Mouse (Mus musculus): Measurements from ENCODE around the gene Gm28047.

Gene Gm28047

DNA sequence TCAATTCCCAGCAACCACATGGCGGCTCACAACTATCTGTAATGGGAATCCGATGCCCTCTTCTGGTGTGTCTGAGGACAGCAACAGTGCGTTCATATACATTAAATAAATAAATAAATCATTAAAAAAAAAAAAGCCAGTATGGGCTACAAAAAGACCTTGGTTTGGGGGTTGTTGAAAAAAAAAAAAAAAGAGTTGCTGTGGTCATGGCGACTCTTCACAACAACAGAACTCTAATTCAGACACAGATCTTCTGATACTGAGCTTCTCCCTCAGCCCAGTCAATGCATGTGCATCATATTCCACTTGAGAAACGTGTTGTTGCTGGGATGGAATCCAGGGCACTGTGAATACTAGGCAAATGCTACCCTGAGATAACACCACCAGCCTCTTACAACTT is 72.3 kb downstream of the Gm28047 start:
- no peak for DNase-seq (ENCODE audit: low read depth, low spot score)

DNA sequence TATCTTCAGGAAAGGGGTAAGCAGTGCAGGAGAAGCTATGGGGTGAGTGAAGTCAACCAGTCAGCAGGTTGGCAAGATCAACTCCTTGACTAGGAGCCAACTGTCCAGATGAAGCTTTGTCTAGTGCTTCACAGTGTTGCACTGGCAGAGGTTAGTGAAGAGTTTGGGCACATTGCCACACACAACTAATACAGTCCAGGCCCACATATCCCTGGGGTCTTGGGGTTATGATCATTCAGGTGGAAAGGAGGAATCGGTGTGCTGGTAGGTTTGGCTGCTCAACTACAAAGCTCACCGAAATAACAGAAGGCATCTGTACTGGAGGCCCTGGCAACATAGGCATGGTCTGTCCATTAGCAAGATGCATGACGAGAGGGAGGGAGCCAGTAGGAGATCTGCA is 77.4 kb downstream of the Gm28047 start:
- no peak for DNase-seq (ENCODE audit: low read depth, low spot score)

- DNase-seq (ENCODE audit: low read depth, low spot score), result peak; percentile 43
Measured at GRCm38 (mm10) chr15:102546677-102547427, 78.0 kb downstream of the Gm28047 start.

DNA sequence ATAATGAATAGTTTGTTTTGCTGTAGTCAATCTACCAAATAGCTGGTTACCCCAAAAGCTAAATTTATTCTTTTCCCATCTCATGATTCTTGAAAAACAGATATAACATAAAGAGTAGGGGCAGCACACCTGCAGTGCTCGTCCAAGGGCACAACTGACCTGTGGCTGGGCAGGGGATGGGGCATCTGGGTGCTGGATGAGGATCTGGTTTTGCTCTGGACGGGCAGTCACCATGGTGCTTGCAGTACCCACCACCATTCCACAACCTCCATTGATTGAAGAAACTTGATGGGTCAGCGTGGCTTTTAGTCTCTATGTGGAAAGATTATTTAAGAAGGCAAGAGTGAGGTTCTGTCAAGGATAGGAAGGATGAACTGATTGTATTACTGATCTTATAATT is 78.6 kb downstream of the Gm28047 start:
- DNase-seq (ENCODE audit: low read depth, low spot score), result no peak

DNA sequence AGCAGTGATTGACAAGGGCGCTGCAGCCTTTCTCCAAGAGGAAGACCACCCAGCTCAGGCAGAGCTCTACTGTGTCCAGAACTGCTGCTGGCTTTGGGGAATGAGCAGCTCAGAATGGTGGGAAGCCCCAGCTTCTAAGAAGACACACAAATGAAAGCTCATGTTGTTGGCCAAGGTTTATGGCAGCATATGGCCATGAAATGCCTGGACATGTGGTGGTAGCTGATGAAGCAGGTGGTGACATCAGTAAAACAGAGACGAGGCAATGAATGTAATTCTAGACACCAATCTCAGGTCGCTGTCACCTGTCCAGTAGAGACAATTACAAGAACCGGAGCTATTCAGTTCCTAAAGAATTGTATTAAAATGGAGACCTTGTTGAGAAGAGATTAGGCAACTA is 80.1 kb downstream of the Gm28047 start:
- no peak for DNase-seq (ENCODE audit: low read depth, low spot score)

DNA sequence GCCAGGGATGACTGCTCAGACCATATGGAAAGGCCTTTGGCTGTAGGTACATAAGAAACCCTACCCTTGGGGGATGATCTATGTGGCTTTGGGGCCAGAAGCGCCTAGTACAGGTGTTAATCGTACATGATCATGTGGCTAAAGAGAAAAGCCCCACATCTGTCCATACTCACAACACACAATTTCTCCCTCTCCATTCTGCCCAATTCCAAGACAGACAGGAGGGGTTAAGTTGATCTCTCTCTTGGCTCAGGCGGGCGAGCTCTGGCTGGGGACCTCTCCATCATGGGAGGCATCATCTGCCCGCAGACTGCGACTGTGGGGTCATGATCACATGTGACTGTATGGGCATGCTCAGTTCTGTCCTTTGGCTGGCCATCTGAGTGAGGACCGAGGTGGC is 90.9 kb downstream of the Gm28047 start:
- DNase-seq (ENCODE audit: low read depth, low spot score), result no peak

DNA sequence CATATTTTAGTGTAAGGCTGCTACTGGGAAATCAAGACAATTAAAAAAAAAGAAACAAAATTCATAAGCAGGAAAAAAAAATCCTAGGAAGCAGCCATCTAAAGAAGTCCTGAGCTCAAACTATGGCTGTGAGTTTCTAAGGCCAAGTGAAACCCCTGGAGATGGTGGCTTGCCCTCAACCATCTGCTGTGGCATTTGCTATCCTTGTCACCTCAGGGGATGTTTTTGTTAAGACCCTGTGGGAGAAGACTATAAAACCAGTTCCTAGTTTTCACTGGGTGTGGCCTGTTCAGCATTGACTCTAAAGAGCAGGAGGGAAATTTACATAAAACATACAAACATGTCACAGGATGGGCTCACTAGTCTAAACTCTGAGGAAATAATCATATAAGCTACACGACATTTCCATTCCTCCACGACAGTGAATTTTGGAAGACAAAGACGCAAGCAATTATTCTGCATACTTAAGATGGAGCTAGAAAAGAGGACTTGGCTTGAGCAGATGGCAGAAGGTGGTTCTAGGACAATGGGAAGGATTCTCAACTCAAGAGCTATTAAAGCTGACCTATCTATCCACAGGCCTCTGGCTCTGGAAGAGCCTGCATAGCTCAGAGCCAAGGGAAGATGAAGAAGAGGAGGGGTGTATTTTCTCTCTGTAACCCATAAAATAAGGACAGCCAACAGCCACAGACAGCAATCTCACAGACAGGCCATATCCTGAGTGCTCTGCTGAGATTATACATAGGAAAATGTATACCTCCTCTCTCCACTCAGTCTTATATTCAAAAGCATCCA is 92.6 kb downstream of the Gm28047 start:
- no peak for DNase-seq (ENCODE audit: low read depth, low spot score)

- DNase-seq (ENCODE audit: low read depth, low spot score), result no peak
Measured at GRCm38 (mm10) chr15:102531586-102531985, 93.3 kb downstream of the Gm28047 start.

DNA sequence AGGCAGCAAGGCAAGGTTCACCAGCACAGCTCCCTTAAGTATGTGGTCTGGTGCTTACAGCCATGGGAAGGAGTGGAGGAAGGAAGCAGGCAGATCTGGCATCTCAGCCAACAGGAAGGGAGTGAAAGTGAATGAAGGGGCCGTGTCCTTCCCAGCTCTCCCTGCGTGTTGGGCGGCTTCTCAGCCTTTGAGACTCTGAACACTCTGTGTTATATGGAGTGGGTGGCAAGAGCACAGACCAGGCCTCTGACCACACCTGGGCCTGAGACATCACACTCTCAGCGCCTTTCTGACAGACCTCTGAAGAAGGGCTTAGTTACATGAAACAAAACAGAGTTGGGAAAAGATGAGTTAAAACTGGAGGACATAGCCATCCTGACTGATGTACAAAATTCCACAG is 94.3 kb downstream of the Gm28047 start:
- DNase-seq (ENCODE audit: low read depth, low spot score), result no peak

- DNase-seq (ENCODE audit: low read depth, low spot score), result no peak
Measured at GRCm38 (mm10) chr15:102528396-102528795, 96.5 kb downstream of the Gm28047 start.

GRCm38 (mm10) chr15:102527936-102528335 is 96.9 kb downstream of the Gm28047 start:
- no peak for DNase-seq (ENCODE audit: low read depth, low spot score)

DNA sequence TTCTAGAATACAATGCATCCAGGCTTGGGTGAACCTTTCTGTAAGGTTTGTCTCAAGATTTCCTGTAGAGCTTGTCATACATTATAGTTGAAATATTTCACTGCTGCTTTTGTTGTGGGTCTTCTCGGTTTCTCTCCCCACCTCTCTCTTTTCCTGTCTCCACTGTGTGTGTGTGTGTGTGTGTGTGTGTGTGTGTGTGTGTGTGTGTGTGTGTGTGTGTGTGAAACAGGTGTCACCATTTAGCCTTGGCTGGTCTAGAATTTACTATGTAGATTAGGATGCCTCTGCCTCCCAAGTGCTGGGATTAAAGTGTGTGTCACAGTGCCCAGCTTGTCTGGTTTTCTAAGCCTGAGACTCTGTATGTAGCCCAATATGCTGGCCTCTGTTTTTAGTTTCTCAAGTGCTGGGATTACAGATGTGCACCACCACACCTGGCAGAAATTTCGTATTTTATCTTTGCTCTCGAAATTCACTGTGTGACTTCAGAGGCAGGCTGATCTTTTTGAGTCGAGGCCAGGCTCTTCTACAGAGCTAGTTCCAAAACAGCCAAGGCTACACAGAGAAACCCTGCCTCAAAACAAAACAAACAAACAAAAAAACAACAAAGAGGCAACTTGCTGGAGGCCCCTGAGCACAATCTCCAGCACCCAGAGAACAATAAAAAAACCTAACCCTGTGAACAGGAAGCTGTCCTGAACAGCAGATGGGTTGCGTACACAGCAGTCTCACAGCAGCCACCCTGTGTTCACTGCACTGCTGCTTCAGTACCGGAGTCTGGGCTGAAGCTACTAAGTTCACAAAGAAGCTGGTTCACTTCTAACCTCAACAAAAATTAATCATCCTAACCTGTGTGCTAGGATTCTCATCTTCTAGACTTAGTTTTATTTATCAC is 98.5 kb downstream of the Gm28047 start:
- DNase-seq (ENCODE audit: low read depth, low spot score), result no peak

- peak; percentile 55 for DNase-seq (ENCODE audit: low read depth, low spot score)
Measured at GRCm38 (mm10) chr15:102524892-102525485, 99.9 kb downstream of the Gm28047 start, which contains the start of gene Npff. Gene Npff (minus strand): TSS chr15:102524942.

- no peak for DNase-seq (ENCODE audit: low read depth, low spot score)
Measured at GRCm38 (mm10) chr15:102521480-102521879, 103.4 kb downstream of the Gm28047 start.

DNA sequence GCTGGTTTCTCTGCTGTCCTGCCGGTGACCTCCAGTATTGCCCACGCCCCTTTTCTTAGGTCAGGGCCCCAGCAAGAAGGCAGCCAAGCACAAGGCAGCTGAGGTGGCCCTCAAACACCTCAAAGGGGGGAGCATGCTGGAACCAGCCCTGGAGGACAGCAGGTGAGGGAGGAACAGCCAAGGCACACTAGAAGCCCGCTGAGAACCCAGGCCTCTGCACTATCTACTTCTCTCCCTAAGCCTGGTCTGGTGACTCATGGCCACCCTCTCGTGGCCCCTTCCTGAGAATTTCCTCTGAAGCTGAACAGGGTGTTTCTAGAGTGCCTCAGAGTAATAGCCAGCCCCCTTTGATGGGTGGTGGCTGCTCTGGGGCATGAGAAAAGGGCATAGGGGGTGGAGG is 104.5 kb downstream of the Gm28047 start:
- DNase-seq (ENCODE audit: low read depth, low spot score), result no peak

DNA sequence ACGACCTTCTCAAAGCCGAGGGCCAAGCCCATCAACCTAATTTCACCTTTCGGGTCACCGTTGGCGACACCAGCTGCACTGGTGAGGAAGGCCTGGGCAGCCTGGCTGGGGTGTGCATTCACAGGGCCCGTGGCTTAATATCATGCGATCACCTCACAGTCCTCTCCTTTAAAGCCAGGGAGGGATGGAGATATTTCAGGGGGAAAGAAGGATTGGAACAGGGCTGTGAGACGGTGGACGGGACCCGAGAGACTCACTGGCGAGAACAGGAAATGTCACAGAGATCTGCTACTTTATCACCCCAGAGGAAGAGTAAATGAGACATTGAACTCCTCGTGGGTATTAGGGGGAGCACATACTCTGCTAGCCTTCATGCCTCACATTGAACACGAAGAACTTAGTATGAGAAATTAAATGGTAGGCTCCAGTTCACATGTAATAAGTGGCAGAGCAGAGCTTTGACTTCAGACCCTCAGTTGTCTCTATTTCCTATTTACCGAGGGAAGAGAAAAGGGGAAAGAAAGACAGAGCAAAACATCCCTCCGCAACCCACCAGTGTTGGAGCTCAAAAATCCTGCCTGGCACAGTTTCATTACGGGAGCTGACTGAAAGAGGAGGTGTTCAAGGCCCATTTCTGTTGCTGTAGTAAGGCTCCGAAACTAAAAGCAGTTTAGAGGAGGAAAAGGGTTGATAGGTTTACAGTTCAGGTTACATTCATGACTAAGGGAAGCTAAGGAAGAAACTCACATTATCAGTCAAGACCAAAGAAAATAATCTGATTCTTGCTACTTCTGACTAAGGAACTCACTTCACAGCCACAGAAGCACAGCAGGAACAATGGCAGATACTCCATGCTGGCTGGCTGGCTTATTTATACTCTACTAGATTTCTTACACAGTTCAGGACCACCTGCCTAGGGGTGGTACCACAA is 105.4 kb downstream of the Gm28047 start:
- no peak for DNase-seq (ENCODE audit: low read depth, low spot score)

DNA sequence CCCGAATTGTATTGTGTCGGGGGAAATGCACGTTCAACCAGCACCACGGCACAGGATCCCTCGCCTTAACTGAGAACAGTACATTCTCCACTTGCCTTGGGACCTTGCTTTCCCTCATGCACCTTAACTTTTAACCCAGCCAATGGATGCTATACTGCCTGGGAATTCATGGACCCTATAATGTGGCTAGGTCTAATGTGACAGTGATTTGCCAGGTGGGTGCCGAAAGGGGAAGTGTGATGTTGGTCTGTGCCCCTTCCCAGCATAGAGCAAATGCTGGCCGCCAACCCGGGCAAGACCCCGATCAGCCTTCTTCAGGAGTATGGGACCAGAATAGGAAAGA is 106.0 kb downstream of the Gm28047 start:
- DNase-seq (ENCODE audit: low read depth, low spot score), result no peak

- peak; percentile 97 for DNase-seq (ENCODE audit: low read depth, low spot score)
Measured at GRCm38 (mm10) chr15:102517976-102518858, 106.7 kb downstream of the Gm28047 start, which contains the start of gene Tarbp2. Gene Tarbp2 (plus strand): TSS chr15:102518192.

DNA sequence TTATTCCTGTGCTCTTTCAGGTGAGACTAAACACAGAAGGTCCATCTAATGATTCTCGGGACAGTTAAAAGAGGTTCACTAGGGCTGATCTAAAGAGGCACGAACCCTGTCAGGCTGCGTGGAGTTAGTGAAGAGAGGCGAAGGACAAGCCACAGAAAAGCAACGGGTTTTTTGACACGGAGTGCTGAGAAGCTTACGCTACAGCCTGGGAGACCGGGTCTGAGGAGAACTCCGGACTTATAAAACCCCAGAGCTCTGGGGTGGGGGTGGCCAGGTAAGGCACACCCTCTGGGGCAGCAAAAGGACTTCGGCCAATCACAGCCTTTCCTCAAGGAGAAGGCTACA is 107.3 kb downstream of the Gm28047 start:
- no peak for DNase-seq (ENCODE audit: low read depth, low spot score)

Measured in retina, adult 2 months (tissue).